Mouse (Mus musculus) E14TG2a.4 (cell line): ENCODE measurements around the gene Gm4779.

Source experiments
- CTCF ChIP-seq: conservative IDR thresholded peaks from 2 replicates; pipeline ENCODE4 v1.5.1; 2014; ENCODE audit warnings: low read length
- POU5F1 ChIP-seq: IDR thresholded peaks from 2 replicates; pipeline ENCODE4 v1.6.1; 2014; ENCODE audit warnings: low read length, borderline replicate concordance

DNA sequence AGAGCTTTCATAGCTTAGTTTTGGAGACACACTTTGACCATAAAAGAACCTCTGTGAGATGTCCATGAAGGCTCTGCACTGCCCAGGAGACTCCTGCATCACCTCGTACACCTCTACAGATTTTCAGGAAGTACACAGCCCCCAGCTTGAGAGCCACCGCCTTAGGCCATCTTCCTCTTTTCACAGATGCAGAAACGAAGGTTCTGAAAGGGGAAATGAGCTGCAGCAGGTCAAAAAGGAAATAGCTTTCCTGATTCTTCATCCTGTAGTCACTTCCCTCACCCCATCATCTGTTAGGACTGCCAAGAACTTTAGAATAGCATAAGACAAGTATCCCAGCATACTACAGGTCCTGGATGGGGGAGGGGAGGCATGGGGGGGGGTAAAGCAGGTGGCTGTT lies 23.9 kb downstream of the Gm4779 start:
- TF ChIP-seq CTCF (no peak), POU5F1 (no peak)
